Mouse (Mus musculus): ENCODE measurements around the gene Snrnp40. TPM values are rescaled to one million over a fixed set of nuclear protein-coding genes. Genes with fewer than 3 reads are reported as not detected.

Gene Snrnp40
- polyA plus RNA-seq, 1 experiment from 2014 or later: 52.4 TPM

DNA sequence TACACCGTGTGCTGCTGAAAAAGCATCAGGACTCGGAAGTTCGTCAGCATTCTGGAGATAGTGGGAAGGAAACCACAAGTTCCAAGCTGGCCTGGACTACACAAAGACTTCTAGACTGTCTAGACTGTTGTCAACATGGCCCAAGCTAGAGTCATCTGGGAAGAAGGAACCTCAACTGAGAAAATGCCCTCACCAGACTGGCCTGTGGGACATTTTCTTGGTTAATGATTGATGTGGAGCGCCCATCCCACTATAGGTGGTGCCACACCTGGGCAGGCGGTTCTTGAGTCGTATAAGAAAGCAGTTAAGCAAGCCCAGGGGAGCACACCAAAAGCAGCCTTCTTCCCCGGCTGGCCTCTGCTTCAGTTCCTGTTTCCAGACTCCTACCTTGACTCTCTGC is 7.3 kb upstream of the Snrnp40 start:
- WGBS (ENCODE audit: insufficient replicate concordance): 78% methylated on average over 7 of the region's 7 CpGs
- Histone ChIP-seq H3K4me2 (ENCODE audit: low read depth, low read length) (no peak overlapping the region), H3K9ac (ENCODE audit: low read depth, low read length) (no peak overlapping the region), H3K9me3 (replicated peaks; ENCODE audit: control insufficient read depth, low read length) (no peaks in the 10 kb centered on the region), H3K27ac (ENCODE audit: low read length) (no peak overlapping the region), H3K4me3 (ENCODE audit: low read depth, low read length) (no peak overlapping the region), H3K27me3 (ENCODE audit: control insufficient read depth, insufficient read depth, low read depth, low read length) (no peaks in the 10 kb centered on the region), H3K36me3 (ENCODE audit: control insufficient read depth, insufficient read depth) (peaks cover 22% of the 10 kb centered on the region), H3K4me1 (ENCODE audit: control insufficient read depth, low read depth, low read length) (peaks cover 7% of the 10 kb centered on the region)
- no peak for ATAC-seq (ENCODE audit: low read depth)

DNA sequence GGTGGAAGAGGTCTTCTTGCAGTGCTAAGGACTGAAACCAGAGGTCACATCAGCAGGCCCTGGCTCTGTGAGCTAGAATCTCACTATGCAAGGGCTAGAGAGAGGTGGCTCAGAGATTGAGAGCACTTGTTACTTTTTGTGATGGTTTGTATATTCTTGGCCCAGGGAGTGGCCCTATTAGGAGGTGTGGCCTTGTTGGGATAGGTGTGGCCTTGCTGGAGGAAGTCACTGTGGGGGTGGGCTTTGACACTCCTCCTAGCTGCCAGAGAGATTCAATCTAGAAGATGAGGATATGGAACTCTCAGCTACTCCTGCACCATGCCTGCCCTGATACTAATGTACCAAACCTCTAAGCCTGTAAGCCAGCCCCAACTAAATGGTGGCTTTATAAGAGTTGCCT is 2.0 kb upstream of the Snrnp40 start:
- no peak overlapping the region for H3K27ac ChIP-seq (ENCODE audit: low read length)
- no peaks in the 10 kb centered on the region for H3K27me3 ChIP-seq (ENCODE audit: control insufficient read depth, insufficient read depth, low read depth, low read length)
- H3K9me3 ChIP-seq (replicated peaks; ENCODE audit: control insufficient read depth, low read length): no peaks in the 10 kb centered on the region
- no peak for ATAC-seq (ENCODE audit: low read depth)
- no peak overlapping the region for H3K9ac ChIP-seq (ENCODE audit: low read depth, low read length)
- no peak overlapping the region for H3K4me3 ChIP-seq (ENCODE audit: low read depth, low read length)
- peaks cover 20% of the 10 kb centered on the region for H3K4me1 ChIP-seq (ENCODE audit: control insufficient read depth, low read depth, low read length)
- H3K36me3 ChIP-seq (ENCODE audit: control insufficient read depth, insufficient read depth): no peaks in the 10 kb centered on the region; the same call in 1 of the 2 replicates
- no peak overlapping the region for H3K4me2 ChIP-seq (ENCODE audit: low read depth, low read length)

DNA sequence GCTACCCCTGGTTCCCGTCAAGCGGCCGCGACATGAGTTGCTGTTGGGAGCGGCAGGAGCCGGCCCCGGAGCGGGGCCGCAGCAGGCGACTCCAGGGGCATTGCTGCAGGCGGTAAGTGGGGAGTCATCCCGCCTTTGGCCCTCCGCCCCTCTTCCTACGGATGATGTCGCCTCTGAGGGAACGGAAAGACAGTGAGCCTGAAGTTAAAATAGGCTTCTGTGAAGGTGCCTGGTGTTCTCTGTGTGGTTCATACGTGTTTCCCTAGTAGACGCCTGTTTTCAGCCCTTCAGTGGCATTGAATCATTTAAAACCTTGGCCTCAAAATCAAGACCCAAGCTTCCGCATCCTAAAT is 282 bp downstream of the Snrnp40 start:
- H3K4me1 ChIP-seq (ENCODE audit: control insufficient read depth, low read depth, low read length): peaks cover 20% of the 10 kb centered on the region
- H3K9ac ChIP-seq (ENCODE audit: low read depth, low read length): peak overlapping the region; percentile 89
- H3K27ac ChIP-seq (ENCODE audit: low read length): peak overlapping the region; percentile 69
- H3K4me3 ChIP-seq (ENCODE audit: low read depth, low read length): peak overlapping the region; percentile 89
- H3K4me2 ChIP-seq (ENCODE audit: low read depth, low read length): peak overlapping the region; percentile 75
- WGBS (ENCODE audit: insufficient replicate concordance): 0% methylated on average over 19 of the region's 19 CpGs
- no peak for ATAC-seq (ENCODE audit: low read depth)
- H3K36me3 ChIP-seq (ENCODE audit: control insufficient read depth, insufficient read depth): peaks cover 14% of the 10 kb centered on the region
- no peaks in the 10 kb centered on the region for H3K27me3 ChIP-seq (ENCODE audit: control insufficient read depth, insufficient read depth, low read depth, low read length)
- H3K9me3 ChIP-seq (replicated peaks; ENCODE audit: control insufficient read depth, low read length): no peaks in the 10 kb centered on the region

DNA sequence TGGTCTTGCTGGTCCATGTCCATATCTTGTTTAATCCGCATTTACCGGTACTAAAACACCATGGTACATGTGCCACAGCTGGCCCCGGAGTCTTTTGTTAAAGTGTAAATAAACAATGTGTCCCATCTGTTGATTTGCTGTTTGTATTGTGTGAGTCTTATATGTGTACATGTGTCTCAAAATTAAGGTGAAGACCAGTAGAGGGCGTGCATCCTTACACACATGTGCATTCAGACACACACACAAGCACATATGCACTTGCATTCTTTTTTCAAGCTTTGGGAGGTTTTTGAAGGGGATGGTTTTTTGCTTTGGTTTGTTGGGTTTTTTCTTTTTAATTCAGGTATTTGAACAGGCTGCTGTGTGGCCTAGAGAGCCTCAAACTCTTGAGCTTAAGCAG is 16.7 kb downstream of the Snrnp40 start:
- H3K9ac ChIP-seq (ENCODE audit: low read depth, low read length): no peak overlapping the region
- WGBS (ENCODE audit: insufficient replicate concordance): 82% methylated on average over 4 of the region's 4 CpGs
- no peaks in the 10 kb centered on the region for H3K4me1 ChIP-seq (ENCODE audit: control insufficient read depth, low read depth, low read length)
- peaks cover 41% of the 10 kb centered on the region for H3K36me3 ChIP-seq (ENCODE audit: control insufficient read depth, insufficient read depth)
- no peaks in the 10 kb centered on the region for H3K27me3 ChIP-seq (ENCODE audit: control insufficient read depth, insufficient read depth, low read depth, low read length)
- no peaks in the 10 kb centered on the region for H3K9me3 ChIP-seq (replicated peaks; ENCODE audit: control insufficient read depth, low read length)
- no peak overlapping the region for H3K27ac ChIP-seq (ENCODE audit: low read length)
- ATAC-seq (ENCODE audit: low read depth): no peak
- no peak overlapping the region for H3K4me3 ChIP-seq (ENCODE audit: low read depth, low read length)
- no peak overlapping the region for H3K4me2 ChIP-seq (ENCODE audit: low read depth, low read length)

DNA sequence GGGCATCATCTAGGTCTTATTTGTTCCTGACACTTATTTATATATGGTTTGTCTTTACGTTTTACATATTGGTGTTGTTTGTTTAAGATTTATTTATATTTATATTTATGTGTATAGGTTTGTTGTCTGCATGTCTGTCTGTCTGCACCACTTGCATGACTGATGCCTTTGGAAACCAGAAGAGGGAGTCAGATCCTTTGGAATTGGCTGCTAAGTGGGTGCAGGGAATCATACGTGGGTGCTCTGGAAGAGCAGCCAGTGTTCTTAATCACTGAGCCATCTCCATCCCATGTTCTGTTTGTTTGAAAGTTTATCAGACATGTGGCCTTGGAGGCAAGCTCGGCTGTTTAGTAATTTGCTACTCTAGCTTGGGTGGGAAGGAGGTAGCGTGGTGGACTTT is 17.6 kb downstream of the Snrnp40 start:
- H3K4me2 ChIP-seq (ENCODE audit: low read depth, low read length): no peak overlapping the region
- H3K9ac ChIP-seq (ENCODE audit: low read depth, low read length): no peak overlapping the region
- 74% methylated on average over 4 of the region's 4 CpGs for WGBS (ENCODE audit: insufficient replicate concordance)
- no peaks in the 10 kb centered on the region for H3K9me3 ChIP-seq (replicated peaks; ENCODE audit: control insufficient read depth, low read length)
- H3K27me3 ChIP-seq (ENCODE audit: control insufficient read depth, insufficient read depth, low read depth, low read length): no peaks in the 10 kb centered on the region
- peaks cover 42% of the 10 kb centered on the region for H3K36me3 ChIP-seq (ENCODE audit: control insufficient read depth, insufficient read depth)
- H3K4me1 ChIP-seq (ENCODE audit: control insufficient read depth, low read depth, low read length): no peaks in the 10 kb centered on the region
- H3K27ac ChIP-seq (ENCODE audit: low read length): no peak overlapping the region
- ATAC-seq (ENCODE audit: low read depth): no peak
- no peak overlapping the region for H3K4me3 ChIP-seq (ENCODE audit: low read depth, low read length)

DNA sequence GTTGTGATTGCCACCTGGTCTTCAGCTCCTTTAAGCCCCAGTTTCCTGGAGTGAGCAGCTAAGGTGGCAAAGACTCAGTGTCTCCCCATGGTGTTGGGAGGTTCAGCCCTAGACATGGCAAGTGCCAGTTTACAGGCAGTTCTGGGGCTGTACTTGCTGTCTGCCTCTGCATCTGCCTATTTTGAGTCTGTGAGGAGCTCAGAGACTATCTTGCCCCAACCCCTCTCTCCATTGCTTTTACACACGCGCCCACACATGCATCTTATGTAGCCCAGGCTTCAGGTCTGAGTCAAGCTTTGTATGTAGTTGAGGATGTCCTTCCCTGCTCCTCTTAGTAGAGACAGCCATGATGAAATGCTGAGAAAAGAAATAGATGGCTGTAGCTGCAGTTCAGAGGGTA is 19.2 kb downstream of the Snrnp40 start:
- Histone ChIP-seq H3K4me2 (ENCODE audit: low read depth, low read length) (no peak overlapping the region), H3K36me3 (ENCODE audit: control insufficient read depth, insufficient read depth) (peaks cover 45% of the 10 kb centered on the region), H3K27me3 (ENCODE audit: control insufficient read depth, insufficient read depth, low read depth, low read length) (no peaks in the 10 kb centered on the region), H3K4me1 (ENCODE audit: control insufficient read depth, low read depth, low read length) (no peaks in the 10 kb centered on the region), H3K9ac (ENCODE audit: low read depth, low read length) (no peak overlapping the region), H3K4me3 (ENCODE audit: low read depth, low read length) (no peak overlapping the region), H3K9me3 (replicated peaks; ENCODE audit: control insufficient read depth, low read length) (no peaks in the 10 kb centered on the region), H3K27ac (ENCODE audit: low read length) (no peak overlapping the region)
- ATAC-seq (ENCODE audit: low read depth): no peak
- 95% methylated on average over 2 of the region's 2 CpGs for WGBS (ENCODE audit: insufficient replicate concordance)

DNA sequence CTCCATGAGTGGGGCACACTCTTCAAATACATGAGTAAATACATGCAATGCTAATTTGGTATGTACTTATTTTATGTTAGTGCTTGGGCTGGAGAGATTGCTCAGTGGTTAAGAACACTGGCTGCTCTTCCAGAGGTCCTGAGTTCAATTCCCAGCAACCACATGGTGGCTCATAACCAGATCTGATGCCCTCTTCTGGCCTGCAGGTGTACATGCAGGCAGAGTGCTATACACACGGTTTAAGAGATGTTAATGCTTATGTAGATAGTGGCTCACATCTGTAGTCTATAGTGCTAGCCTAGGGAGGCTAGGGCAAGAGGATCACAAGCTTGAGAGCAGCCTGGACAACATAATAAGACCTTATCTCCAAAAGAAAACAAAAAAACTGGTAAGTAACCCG is 20.5 kb downstream of the Snrnp40 start:
- H3K4me2 ChIP-seq (ENCODE audit: low read depth, low read length): no peak overlapping the region
- no peak overlapping the region for H3K9ac ChIP-seq (ENCODE audit: low read depth, low read length)
- ATAC-seq (ENCODE audit: low read depth): no peak
- no peak overlapping the region for H3K4me3 ChIP-seq (ENCODE audit: low read depth, low read length)
- no peaks in the 10 kb centered on the region for H3K27me3 ChIP-seq (ENCODE audit: control insufficient read depth, insufficient read depth, low read depth, low read length)
- H3K36me3 ChIP-seq (ENCODE audit: control insufficient read depth, insufficient read depth): peaks cover 45% of the 10 kb centered on the region
- 69% methylated on average over 2 of the region's 2 CpGs for WGBS (ENCODE audit: insufficient replicate concordance)
- H3K9me3 ChIP-seq (replicated peaks; ENCODE audit: control insufficient read depth, low read length): no peaks in the 10 kb centered on the region
- no peak overlapping the region for H3K27ac ChIP-seq (ENCODE audit: low read length)
- no peaks in the 10 kb centered on the region for H3K4me1 ChIP-seq (ENCODE audit: control insufficient read depth, low read depth, low read length)

DNA sequence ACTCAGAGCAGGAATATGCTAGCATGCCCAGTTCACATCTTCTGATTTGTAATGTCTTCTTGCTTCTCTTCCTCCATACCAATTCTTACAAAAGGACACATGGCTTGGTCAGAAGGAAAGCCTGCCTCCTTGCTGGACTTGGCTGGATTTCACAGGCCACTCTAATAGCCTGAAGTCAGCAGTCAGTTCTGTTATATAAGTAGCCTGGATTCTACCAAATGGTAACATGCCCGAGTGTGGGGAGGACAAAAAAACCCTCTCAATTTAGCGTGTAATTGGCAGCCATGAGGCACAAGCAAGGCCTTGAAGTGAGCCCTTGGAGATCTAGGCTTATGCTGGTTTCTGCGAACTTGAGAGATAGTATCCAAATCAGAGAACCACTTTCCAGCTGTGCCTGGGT is 27.3 kb downstream of the Snrnp40 start:
- Histone ChIP-seq H3K36me3 (ENCODE audit: control insufficient read depth, insufficient read depth) (peaks cover 35% of the 10 kb centered on the region), H3K9me3 (replicated peaks; ENCODE audit: control insufficient read depth, low read length) (no peaks in the 10 kb centered on the region), H3K27me3 (ENCODE audit: control insufficient read depth, insufficient read depth, low read depth, low read length) (no peaks in the 10 kb centered on the region), H3K4me2 (ENCODE audit: low read depth, low read length) (no peak overlapping the region), H3K9ac (ENCODE audit: low read depth, low read length) (no peak overlapping the region), H3K27ac (ENCODE audit: low read length) (no peak overlapping the region), H3K4me1 (ENCODE audit: control insufficient read depth, low read depth, low read length) (no peaks in the 10 kb centered on the region), H3K4me3 (ENCODE audit: low read depth, low read length) (no peak overlapping the region)
- 62% methylated on average over 3 of the region's 3 CpGs for WGBS (ENCODE audit: insufficient replicate concordance)
- ATAC-seq (ENCODE audit: low read depth): no peak

DNA sequence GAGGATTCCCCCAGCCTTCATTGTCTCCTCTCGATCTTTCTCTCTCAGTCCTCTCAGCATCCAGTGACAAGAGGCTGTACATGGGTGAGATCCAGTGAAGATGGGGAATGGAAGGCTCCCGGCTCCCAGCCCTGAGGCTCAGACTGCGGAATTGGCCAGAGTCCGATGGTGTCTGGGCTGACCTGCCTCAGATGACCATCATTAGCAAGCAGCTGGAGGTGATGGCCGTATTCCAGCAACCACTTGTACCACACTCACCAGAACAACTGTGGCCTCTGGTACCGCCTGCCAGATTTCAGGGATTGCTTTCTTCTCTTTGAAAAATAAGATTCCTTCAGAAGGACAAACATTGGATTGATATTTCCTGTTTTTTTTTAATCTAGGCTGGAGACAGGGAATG is 29.6 kb downstream of the Snrnp40 start:
- Histone ChIP-seq H3K36me3 (ENCODE audit: control insufficient read depth, insufficient read depth) (peaks cover 22% of the 10 kb centered on the region), H3K9me3 (replicated peaks; ENCODE audit: control insufficient read depth, low read length) (no peaks in the 10 kb centered on the region), H3K4me2 (ENCODE audit: low read depth, low read length) (no peak overlapping the region), H3K9ac (ENCODE audit: low read depth, low read length) (no peak overlapping the region), H3K4me3 (ENCODE audit: low read depth, low read length) (no peak overlapping the region), H3K27me3 (ENCODE audit: control insufficient read depth, insufficient read depth, low read depth, low read length) (no peaks in the 10 kb centered on the region), H3K4me1 (ENCODE audit: control insufficient read depth, low read depth, low read length) (no peaks in the 10 kb centered on the region), H3K27ac (ENCODE audit: low read length) (no peak overlapping the region)
- WGBS (ENCODE audit: insufficient replicate concordance): 90% methylated on average over 6 of the region's 6 CpGs
- no peak for ATAC-seq (ENCODE audit: low read depth)

DNA sequence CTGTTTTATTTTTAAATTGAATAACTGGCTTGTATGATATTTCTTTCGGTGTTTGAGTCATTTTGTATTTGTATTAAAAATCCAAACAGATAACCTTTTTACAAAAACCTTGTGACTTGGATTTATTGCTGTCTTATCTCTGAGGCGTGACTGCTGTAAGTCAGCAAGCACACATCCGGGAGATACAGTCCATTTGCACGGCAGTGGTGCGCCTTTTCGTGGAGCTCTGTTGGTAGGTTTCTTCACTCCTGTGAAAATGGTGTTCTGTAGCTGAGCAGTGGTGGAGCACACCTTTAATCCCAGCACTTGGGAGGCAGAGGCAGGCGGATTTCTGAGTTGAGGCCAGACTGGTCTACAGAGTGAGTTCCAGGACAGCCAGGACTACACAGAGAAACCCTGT is 30.0 kb downstream of the Snrnp40 start:
- H3K4me1 ChIP-seq (ENCODE audit: control insufficient read depth, low read depth, low read length): no peaks in the 10 kb centered on the region
- no peak overlapping the region for H3K4me2 ChIP-seq (ENCODE audit: low read depth, low read length)
- H3K36me3 ChIP-seq (ENCODE audit: control insufficient read depth, insufficient read depth): peaks cover 22% of the 10 kb centered on the region
- WGBS (ENCODE audit: insufficient replicate concordance): 73% methylated on average over 7 of the region's 7 CpGs
- H3K4me3 ChIP-seq (ENCODE audit: low read depth, low read length): no peak overlapping the region
- H3K27ac ChIP-seq (ENCODE audit: low read length): no peak overlapping the region
- no peak overlapping the region for H3K9ac ChIP-seq (ENCODE audit: low read depth, low read length)
- H3K27me3 ChIP-seq (ENCODE audit: control insufficient read depth, insufficient read depth, low read depth, low read length): no peaks in the 10 kb centered on the region
- no peak for ATAC-seq (ENCODE audit: low read depth)
- no peaks in the 10 kb centered on the region for H3K9me3 ChIP-seq (replicated peaks; ENCODE audit: control insufficient read depth, low read length)

All from liver, embryonic 16.5 days (tissue).